Mouse (Mus musculus): ENCODE measurements around the gene Dtx2.

The Dtx2 gene

GRCm38 (mm10) chr5:135994725-135995687 is at the start of gene Dtx2:
Gene Dtx2, plus strand, starts transcription at chr5:135994800.
- peak; percentile 81 for DNase-seq (ENCODE audit: extremely low read depth, low read depth)

GRCm38 (mm10) chr5:135945916-135946408 is 48.6 kb upstream of the Dtx2 start:
- DNase-seq (ENCODE audit: extremely low read depth, low read depth) = no peak

- DNase-seq (ENCODE audit: extremely low read depth, low read depth) = no peak
Observed at GRCm38 (mm10) chr5:135946621-135947020, 48.0 kb upstream of the Dtx2 start.

- DNase-seq (ENCODE audit: extremely low read depth, low read depth) = no peak
Observed at GRCm38 (mm10) chr5:135950710-135951412, 43.7 kb upstream of the Dtx2 start.

- no peak for DNase-seq (ENCODE audit: extremely low read depth, low read depth)
Observed at GRCm38 (mm10) chr5:135951660-135952059, 42.9 kb upstream of the Dtx2 start.

- DNase-seq (ENCODE audit: extremely low read depth, low read depth) = no peak
Observed at GRCm38 (mm10) chr5:135952830-135953229, 41.8 kb upstream of the Dtx2 start.

GRCm38 (mm10) chr5:135956300-135957206 is 38.0 kb upstream of the Dtx2 start:
- DNase-seq (ENCODE audit: extremely low read depth, low read depth) = no peak

- DNase-seq (ENCODE audit: extremely low read depth, low read depth) = peak; percentile 98
Observed at GRCm38 (mm10) chr5:135957207-135957974, 37.2 kb upstream of the Dtx2 start.

- DNase-seq (ENCODE audit: extremely low read depth, low read depth) = no peak
Observed at GRCm38 (mm10) chr5:135958367-135958766, 36.2 kb upstream of the Dtx2 start.

- DNase-seq (ENCODE audit: extremely low read depth, low read depth) = no peak
Observed at GRCm38 (mm10) chr5:135959911-135960310, 34.7 kb upstream of the Dtx2 start.

- no peak for DNase-seq (ENCODE audit: extremely low read depth, low read depth)
Observed at GRCm38 (mm10) chr5:135960909-135961635, 33.5 kb upstream of the Dtx2 start.

GRCm38 (mm10) chr5:135962125-135962491 is 32.5 kb upstream of the Dtx2 start:
- DNase-seq (ENCODE audit: extremely low read depth, low read depth) = no peak

- DNase-seq (ENCODE audit: extremely low read depth, low read depth) = peak; percentile 95
Observed at GRCm38 (mm10) chr5:135962492-135963279, 31.9 kb upstream of the Dtx2 start.

- no peak for DNase-seq (ENCODE audit: extremely low read depth, low read depth)
Observed at GRCm38 (mm10) chr5:135963280-135963627, 31.3 kb upstream of the Dtx2 start.

- no peak for DNase-seq (ENCODE audit: extremely low read depth, low read depth)
Observed at GRCm38 (mm10) chr5:135965501-135965930, 29.1 kb upstream of the Dtx2 start.

- no peak for DNase-seq (ENCODE audit: extremely low read depth, low read depth)
Observed at GRCm38 (mm10) chr5:135966866-135967265, 27.7 kb upstream of the Dtx2 start.

GRCm38 (mm10) chr5:135968781-135969180 is 25.8 kb upstream of the Dtx2 start:
- DNase-seq (ENCODE audit: extremely low read depth, low read depth) = no peak

GRCm38 (mm10) chr5:135970247-135970646 is 24.4 kb upstream of the Dtx2 start:
- DNase-seq (ENCODE audit: extremely low read depth, low read depth) = no peak

- no peak for DNase-seq (ENCODE audit: extremely low read depth, low read depth)
Observed at GRCm38 (mm10) chr5:135971876-135972275, 22.7 kb upstream of the Dtx2 start.
